Mouse (Mus musculus): ENCODE measurements at regions not wholly inside any gene's neighbourhood (a gene's known extent, or its start where the extent isn't known, plus 50 kb on each side); places are given as distances from the start of the nearest gene placed in this dataset.

DNA sequence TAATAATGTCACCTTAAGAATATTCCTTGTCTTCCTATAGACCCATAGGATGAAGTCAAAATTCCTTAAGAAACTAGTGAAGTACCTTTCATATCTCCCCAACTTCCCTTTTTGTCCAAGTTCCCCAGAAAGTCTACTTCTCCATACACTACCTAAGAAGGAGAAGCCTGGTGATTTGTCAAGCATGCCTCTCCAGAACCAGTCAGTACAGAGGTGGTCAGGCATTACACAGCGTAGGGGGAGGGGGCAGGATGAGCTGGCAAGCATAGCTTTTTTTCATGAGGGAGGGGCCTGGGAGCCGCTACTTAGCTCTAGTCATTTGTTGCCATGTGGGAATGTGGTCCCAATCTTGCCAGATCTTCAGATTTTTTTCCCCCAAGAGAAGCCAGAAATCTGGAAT is 54.0 kb upstream of the Satb2 start:
- DNase-seq (ENCODE audit: inconsistent ontology term): no peak

DNA sequence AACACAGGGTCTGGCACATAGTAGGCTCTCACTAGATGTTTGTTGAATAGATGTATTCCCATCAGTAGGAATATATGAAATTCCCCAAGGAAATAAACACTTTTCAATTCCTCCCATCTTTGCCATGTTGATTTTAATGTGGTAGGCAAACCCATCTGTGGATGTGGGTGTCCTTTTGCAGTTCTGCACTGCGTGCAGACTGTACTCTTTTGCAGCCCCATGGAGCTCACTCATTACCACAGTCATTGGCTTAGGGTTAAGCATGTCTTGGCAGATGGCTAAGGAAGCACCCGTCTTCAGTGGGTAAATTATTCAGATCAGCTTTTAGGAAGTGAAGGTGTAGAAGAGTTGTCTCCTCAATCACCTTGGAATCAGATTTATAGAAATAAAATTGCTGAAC is 54.8 kb upstream of the Satb2 start:
- DNase-seq (ENCODE audit: inconsistent ontology term): no peak

DNA sequence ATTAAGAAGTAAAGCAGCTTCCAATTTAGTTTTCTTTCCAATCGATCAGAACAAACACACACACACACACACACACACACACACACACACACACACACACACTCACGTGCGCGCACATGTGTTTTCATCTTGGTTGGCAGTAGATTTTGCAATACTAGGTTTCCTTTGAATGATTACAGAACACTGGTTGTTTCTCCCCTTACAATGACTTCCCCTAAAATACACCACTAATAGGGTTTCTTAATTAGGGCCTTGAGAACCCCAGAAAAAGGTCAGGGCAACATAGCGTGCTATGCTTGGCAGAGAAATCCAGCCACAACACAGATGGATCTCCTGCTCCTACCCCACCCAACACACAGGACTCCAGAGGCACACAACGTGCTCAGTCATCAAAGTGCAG is 56.0 kb upstream of the Satb2 start:
- no peak for DNase-seq (ENCODE audit: inconsistent ontology term)

DNA sequence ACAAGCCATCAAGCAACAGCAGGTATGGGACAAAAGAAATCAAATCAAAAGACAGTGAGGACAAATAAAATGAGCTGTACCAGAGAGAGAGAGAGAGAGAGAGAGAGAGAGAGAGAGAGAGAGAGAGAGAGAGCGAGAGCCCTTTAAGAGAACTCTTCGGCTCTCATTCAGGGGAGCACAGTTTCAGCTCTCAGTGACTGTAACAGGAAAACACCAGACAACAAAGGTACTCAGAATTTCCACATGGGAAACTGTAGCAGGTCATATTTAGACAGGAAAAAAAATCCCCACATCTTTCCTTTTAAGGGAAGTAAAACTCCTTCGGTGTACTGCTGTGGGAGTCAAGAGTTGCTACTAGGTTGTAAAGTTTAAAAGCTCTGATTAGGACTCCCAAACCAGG is 57.9 kb upstream of the Satb2 start:
- DNase-seq (ENCODE audit: inconsistent ontology term): no peak

DNA sequence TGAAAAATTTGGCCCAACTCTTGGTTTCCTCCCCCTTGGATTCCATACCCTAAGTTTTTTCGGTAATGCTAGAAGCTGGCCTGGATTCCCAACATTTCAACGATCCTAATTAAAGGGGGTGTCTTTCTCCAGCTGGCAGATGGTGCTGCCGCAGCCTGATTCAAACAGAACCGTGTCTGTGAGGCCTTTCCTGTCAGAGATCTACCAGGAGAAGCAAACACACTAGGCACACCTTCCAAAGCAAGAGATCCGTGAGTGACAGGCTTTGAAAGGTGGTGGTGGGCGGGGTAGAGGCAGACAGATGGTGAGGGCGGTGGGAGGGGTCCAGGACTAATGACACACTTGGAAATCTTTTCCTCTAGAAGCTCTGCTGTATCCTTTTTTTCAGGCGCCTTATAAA is 61.8 kb upstream of the Satb2 start:
- peak; percentile 53 for DNase-seq (ENCODE audit: inconsistent ontology term)

DNA sequence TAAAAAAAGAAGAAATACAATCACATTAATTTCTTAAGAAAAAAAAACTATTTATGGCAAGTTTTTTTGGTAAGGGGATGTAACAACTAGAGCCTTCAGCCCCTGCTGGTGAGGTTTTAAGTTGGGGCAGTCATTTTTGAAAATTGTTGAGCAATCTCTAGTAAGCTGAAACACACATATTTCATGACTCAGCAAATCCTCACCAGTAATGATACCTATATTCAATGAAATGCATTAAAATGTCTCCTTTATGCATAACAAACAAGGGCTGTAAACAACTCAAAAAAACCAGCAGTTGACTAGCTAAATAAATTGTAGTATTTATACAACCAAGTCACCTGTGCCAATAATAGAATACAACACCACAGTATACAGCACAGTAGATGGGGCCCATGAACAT is 63.1 kb upstream of the Satb2 start:
- DNase-seq (ENCODE audit: inconsistent ontology term): no peak

DNA sequence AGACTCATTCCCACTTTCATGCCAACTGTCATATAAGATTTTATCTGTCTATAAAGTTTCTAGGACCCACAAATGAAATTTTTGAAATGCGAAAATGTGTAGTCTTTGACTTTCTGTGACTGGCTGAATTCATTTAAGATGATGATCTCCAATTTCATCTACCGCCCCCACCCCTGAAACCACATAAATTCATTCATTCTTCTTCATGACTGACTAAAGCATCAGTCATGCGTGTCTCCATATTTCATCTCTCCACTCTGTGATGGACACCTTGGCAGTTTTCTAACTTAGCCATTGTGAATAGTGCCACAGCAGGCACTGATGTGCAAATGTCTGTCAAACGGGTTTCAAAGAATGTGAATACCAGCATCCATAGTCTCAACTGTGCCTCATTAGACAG is 75.4 kb upstream of the Satb2 start:
- peak; percentile 68 for DNase-seq (ENCODE audit: inconsistent ontology term)

DNA sequence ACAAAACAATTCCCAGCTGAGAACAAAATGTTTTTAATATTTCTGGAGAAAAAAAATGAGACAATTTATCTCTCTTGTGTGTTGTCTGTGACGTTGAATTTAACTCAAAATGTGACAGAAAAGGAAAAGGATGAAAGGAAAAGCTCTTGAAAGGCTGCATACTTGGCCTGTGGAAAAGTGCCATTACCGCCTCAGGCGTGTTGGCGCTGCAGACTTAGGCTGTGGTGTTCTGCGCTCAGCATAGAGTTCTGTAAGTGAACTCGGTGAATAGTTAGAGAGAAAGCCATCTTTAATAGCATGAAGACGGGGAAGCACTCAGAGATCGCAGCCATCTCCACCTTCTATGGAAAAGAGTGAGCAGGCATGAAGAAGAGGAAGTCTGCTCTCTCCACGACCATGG is 77.5 kb upstream of the Satb2 start:
- DNase-seq (ENCODE audit: inconsistent ontology term): no peak

DNA sequence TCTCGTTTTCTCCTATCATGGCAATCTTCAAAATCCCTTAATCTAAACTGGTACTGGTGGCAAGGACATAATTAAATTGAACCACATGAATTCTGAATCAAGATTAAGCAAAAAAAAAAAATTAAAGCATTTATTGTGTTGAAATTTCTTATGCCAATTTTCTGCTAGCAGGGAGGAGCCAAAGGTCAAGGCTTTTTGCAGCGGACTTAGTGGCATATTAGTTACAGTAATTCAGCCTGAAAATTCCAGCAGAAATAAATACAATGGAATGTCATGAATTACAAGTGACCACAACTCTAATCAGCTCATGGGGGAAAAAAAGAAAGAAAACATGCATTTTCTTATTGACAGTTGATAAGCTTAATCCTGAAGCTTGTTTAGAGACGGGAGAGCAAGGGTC is 80.8 kb upstream of the Satb2 start:
- DNase-seq (ENCODE audit: inconsistent ontology term): peak; percentile 56

DNA sequence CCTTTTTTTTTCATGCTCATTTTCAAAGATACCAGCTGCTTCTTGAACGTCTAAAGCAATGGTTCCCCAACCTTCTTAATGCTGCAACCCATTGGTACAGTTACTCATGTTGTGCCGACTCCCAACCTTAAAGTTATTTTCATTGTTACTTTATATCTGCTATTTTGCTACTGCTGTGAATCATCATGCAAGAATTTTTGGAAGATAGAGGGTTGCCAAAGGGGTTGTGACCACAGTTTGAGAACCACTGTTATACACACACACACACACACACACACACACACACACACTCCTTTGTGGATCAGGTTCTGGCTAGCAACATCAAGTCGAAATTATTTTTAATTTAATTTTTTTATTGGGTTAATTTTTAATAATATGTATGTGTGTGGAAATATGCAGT is 96.8 kb upstream of the Satb2 start:
- peak; percentile 44 for DNase-seq (ENCODE audit: inconsistent ontology term)

DNA sequence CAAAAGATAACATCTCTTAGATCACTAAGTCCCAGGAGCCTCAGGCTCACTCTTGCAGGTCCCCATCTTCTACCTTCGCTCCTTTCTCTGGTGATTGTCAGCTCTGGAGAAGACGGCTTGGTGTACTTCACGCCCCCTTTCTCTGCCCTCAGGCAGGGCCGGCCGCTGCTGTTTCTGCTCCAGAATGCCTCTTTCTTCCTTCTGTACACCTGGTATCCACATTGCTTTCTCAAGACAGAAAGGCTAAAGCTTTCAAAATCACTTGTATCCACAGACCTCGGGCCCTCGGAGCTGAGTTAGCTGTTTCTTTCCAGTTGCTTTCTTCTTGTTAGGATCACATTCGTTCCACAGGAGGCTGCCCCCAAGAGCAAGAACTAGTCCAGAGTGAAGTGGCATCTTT is 98.2 kb upstream of the Satb2 start:
- DNase-seq (ENCODE audit: inconsistent ontology term): no peak

DNA sequence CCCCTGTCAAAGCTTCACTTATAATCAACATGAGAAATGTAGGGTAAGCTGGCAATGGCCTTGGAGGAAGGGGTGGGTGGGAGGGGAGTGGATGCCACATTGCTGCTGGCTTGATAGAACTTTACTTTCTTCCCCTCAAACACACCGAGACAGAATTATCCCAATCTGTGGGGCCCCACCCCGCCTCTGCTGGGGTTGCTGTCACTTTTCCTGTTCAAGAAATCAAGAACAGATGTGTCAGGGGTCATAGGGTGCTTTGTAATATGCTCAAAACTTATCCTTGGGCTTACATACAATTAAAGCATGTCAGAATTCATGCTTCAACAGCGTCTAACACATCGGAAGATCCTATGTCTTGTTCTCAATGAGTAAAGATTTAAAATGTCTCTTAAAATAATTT is 101.9 kb upstream of the Satb2 start:
- no peak for DNase-seq (ENCODE audit: inconsistent ontology term)

DNA sequence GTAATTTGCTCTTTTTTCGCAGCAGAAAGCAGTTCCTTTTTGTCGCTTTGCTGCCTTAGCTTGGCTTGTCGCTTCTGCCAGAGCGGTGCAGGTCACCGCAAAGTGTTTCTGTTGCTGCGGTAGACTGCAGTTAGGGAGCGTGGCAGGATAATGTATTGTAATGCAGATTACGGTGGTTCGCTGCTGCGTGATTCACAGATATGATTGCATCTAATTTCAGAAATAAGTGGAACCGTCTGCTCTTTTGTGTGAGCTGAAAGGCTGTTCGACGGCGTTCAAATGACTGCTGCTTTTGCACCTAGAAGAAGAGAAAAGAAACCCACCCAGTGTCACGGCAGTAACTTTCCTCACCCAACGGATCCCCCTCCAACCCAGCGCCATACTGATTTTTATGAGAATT is 104.7 kb upstream of the Satb2 start:
- no peak for DNase-seq (ENCODE audit: inconsistent ontology term)

DNA sequence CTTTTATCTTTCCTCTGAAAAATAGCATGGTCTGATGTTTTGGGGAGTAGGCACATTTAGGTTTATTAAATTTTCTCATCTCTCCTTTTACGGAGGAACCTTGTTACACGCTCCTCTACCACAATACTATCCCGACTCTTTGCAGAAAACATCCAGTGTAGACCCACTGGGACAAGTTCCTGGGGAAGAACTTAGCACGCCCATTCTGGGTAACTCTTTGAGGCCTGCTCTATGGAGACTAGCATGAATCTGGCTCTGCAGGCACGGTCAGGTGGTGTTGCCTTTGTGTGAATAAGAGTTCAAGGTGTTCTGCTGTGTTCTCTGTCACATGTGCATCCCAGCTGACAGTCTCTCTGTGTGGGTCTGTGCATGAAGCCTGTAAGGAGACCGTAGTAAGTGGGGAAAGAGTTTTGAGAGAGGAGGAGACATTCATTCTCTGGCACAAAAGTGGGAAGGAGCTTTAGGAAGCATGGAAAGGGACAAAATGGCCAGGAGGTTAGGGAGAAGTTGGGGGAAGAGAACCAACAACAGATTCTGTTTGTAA is 105.2 kb upstream of the Satb2 start:
- no peak for DNase-seq (ENCODE audit: inconsistent ontology term)

DNA sequence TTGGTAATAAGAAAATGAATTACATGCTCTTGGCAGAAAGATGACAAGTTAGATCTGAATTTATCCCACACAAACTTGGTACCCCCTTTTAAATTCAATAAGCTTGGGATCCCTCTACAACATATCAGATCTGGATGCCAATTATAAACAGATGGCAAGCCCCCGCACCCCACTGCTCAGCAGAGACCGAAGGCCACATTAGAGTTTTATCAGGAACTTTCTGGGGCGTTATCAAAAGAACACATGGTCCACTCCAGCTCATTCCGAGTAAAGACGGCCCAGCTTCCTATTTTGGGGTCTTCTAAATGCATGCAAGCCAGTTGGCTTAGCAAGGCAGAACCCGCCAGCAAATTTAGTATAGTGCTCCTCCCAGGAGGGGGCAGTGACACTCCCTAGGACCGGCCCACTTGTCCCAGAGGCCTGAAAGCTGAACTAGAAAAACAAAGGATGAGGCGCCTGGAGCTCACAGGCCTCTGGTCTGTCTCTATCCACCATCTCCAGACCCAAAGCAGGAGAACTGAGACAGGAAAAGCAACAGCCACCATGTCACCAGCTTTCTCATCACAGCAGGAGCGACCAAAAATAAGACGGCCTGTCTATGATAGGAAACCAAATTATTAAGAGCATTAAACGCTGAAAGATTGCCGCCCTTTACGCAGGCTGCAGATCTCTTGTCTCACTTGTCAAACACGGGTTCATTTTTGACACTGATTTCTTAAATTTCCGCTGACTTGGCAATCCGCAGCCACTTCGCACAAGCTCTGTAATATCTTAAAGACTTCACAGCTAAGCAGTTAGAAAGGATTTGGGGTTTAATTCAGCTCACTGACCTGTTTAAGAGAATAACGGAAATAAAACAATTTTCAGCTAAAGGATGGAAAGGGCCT is 117.2 kb upstream of the Satb2 start:
- DNase-seq (ENCODE audit: inconsistent ontology term): peak; percentile 27

DNA sequence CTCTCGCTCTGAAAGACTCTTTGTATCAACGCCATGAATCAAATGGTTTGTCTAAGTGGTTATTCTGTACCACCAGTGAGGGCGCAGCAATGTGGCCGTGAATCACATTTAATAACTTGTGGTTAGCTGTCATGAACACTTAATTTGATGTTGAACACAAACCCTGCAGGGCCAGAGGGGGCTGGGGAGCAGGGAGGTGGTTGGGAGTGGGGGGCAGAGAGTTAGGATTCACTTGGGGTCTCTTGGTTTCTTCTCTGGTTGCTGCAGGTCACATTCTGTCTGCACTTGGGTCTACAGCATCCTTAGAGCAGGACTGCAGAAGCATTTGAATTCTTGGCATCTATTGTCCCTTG is 117.8 kb upstream of the Satb2 start:
- peak; percentile 73 for DNase-seq (ENCODE audit: inconsistent ontology term)

DNA sequence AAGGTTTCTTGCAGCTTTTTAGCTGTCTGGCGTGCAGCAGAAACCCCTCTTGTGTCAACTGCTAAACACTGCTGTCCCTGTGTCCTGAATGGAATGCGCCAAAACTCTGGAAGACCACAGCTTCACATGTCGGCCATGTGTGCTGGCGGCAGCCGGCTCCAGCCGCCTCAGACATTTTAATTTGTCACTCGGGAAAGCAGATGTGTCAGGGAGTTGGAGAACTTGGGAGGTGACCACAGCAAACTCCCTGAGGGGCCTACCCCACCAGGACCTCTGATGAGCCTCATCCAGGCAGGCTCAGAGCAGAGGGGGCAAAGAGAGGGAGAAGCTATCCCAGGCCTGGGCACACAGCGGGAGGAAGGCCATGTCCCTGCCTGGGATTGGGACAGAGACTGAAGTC is 118.3 kb upstream of the Satb2 start:
- DNase-seq (ENCODE audit: inconsistent ontology term): peak; percentile 47

DNA sequence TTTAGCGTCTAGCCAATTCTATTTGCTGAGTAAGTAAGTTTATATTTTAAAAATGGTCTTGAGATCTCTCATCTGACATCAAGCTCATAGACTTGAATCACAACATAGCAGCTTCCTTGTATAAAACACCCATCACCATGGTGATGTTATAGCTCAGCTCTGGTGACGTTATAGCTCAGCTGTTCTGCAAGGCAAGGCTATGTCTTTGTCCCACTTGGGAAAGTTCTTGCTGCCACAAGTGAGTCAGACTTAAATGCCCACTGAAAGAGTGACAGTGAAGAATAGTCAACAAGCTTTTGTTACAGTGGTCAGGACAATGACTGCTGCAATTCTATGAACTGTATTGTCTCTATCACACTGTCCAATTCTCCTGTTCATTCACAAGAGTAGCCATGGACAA is 122.2 kb upstream of the Satb2 start:
- DNase-seq (ENCODE audit: inconsistent ontology term): peak; percentile 81

DNA sequence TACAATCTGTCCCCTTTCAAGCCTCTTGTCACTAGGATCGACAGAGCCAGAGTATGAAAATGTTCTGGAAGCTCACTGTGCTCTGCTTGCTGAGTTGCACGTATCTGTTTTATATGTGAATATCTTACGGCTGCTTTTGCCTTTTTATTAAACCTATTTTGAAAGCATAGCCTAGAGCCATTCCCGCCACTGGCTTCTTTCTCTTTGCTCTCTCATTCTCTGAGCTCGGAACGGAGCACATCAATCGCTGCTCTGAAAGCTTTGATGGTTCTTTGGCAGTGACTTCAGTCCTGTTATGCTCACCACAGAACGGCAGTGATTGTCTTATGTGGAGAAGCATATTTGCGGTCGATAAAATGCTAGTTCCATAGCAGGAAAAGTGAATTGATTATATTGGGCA is 128.9 kb upstream of the Satb2 start:
- DNase-seq (ENCODE audit: inconsistent ontology term): no peak

DNA sequence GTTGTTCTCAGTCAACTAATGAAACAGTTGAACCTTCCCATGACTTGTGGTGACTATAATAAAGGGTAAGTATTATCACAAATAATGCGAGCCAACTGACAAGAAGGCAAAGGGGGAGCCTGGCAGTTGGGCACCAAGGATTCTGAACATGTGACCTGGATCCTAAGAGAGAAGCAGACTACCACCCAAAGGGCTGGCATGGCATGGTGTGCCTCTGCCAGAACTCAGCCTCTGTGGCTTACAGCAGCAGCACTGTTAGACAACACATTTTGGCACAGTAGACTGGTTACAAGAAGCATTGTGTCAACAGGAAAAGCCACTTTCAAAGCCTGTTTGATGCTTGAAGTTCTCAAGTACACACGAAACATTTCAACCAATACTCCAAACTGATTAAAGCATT is 142.2 kb upstream of the Satb2 start:
- DNase-seq (ENCODE audit: inconsistent ontology term): no peak

DNA sequence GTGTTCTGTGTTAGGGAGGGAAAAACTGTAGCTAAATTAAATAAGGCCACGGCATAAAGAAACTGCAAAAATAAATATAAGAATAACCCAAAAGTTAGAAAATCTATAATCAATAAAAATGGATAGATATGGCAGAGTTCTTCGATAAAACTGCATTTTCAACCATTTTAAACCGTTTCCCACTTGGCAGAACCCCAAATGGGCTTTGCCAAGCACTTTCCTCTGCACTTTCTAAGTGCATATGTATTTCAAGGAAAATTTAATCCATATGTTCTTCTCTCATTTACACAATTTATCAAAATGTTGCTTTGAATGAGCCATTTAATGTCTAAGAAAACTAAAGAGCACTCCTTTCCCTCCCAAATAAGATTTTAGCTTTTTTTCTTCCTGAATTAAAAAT is 165.7 kb upstream of the Satb2 start:
- no peak for DNase-seq (ENCODE audit: inconsistent ontology term)

DNA sequence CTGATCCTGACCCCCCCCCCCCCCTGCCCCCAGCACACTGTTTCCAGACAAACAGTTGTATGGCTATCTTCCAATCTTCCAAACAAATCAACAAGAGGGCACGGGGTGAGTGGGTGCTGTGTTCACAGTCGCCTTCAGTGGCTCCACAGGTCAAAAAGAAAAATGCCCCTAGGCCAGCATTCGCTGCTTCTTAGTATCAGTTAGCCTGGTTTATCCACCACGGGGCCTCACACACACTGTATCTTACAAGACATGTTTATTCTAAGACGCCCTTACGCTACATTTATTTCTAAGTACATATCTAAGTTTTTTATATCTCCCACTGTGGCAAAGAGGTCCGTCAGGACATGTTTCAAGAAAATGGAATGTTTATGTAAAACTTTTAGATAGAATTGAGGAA is 177.4 kb upstream of the Satb2 start:
- no peak for DNase-seq (ENCODE audit: inconsistent ontology term)

DNA sequence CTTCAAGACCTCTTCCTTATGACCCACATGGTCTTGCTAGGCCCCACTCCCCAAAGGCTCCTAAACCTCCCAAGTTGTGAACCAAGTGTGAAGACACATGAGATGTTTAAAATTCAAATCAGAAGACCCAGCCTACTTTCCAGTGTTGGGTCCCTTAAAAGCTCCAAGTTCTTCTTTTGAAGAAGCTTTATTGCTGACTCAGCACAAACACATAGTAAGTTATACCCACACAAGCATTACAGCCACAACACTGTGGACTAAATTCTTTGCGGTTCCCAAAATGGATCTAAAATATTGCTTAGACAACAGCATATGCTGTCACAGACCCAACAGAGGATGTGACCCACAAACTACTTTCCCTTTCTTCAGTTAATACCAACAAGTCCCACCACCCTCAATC is 186.0 kb upstream of the Satb2 start:
- DNase-seq (ENCODE audit: inconsistent ontology term): no peak

All from Muller cell, postnatal 12 days (primary cell).